Mouse (Mus musculus): ENCODE measurements at regions not wholly inside any gene's neighbourhood (a gene's known extent, or its start where the extent isn't known, plus 50 kb on each side); places are given as distances from the start of the nearest gene placed in this dataset.

DNA sequence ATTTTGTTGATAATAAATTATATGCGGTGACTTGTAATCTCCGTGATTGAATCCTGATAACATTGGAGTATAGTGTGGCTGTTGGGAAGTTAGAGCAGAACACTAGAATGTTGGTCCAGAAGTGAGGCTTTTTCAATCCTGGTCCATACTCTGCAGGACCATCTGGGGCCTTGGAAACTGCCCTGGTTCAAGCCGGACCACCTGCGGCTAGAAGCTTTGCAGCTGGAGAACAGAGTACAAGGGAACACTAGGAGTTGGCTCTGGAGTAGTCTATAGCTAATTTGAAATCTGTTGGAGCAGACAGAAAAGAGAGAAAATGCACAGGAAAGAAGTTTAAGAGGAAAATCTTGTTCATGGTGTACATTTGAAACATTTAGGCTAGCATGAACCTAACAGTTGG is 79.0 kb downstream of the Casp12 start:
- Histone ChIP-seq H3K4me3 (ENCODE audit: low read depth, low read length) (no peak overlapping the region), H3K9ac (ENCODE audit: low read depth, low read length) (no peak overlapping the region), H3K9me3 (ENCODE audit: control insufficient read depth, low read length) (no peaks in the 10 kb centered on the region), H3K27me3 (replicated peaks; ENCODE audit: control insufficient read depth, insufficient read depth, low read length) (no peaks in the 10 kb centered on the region), H3K4me1 (replicated peaks; ENCODE audit: control insufficient read depth, insufficient read depth, low read length) (no peaks in the 10 kb centered on the region), H3K36me3 (ENCODE audit: control insufficient read depth, insufficient read depth, low read length) (no peaks in the 10 kb centered on the region), H3K4me2 (no peak overlapping the region), H3K27ac (ENCODE audit: low read depth, low read length) (no peak overlapping the region)
- DNase-seq (ENCODE audit: low spot score) (no peak), ATAC-seq (replicated peaks; ENCODE audit: low FRiP score) (no peak)
- 89% methylated on average over 4 of the region's 4 CpGs for WGBS

- Histone ChIP-seq H3K4me2 (no peak overlapping the region), H3K4me3 (ENCODE audit: low read depth, low read length) (no peak overlapping the region), H3K36me3 (ENCODE audit: control insufficient read depth, insufficient read depth, low read length) (no peaks in the 10 kb centered on the region), H3K27me3 (replicated peaks; ENCODE audit: control insufficient read depth, insufficient read depth, low read length) (no peaks in the 10 kb centered on the region), H3K27ac (ENCODE audit: low read depth, low read length) (no peak overlapping the region), H3K9me3 (ENCODE audit: control insufficient read depth, low read length) (peaks cover 3% of the 10 kb centered on the region; the same call in 1 of the 2 replicates), H3K4me1 (replicated peaks; ENCODE audit: control insufficient read depth, insufficient read depth, low read length) (no peaks in the 10 kb centered on the region), H3K9ac (ENCODE audit: low read depth, low read length) (no peak overlapping the region)
- DNase-seq (ENCODE audit: low spot score), result no peak
- no peak for ATAC-seq (replicated peaks; ENCODE audit: low FRiP score)
- WGBS, result 72% methylated on average over 2 of the region's 2 CpGs
These were observed 103.0 kb downstream of the Casp12 start for GRCm38 (mm10) chr9:5448180-5448579.

DNA sequence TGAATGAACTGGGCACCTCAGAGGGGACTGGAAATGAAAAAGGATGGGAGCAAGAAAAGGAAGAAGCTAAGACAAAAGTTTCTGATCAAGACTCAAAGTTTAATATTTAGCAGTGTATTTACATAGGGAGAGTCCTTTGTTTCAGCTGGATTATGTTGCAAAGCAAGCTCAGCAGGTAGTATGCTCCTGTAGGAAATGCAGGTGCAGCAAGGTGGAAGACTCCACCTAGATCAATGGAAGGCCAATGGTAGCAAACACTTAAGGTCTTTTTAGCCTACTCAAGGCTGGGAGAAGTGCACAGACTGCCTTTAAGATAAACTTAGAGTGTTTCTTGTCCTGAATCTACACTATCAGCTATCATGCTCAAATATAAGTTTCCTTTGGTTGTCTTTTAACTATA is 111.4 kb downstream of the Casp12 start:
- Histone ChIP-seq H3K36me3 (ENCODE audit: control insufficient read depth, insufficient read depth, low read length) (no peaks in the 10 kb centered on the region), H3K4me1 (replicated peaks; ENCODE audit: control insufficient read depth, insufficient read depth, low read length) (no peaks in the 10 kb centered on the region), H3K4me3 (ENCODE audit: low read depth, low read length) (no peak overlapping the region), H3K27me3 (replicated peaks; ENCODE audit: control insufficient read depth, insufficient read depth, low read length) (no peaks in the 10 kb centered on the region), H3K4me2 (no peak overlapping the region), H3K27ac (ENCODE audit: low read depth, low read length) (no peak overlapping the region), H3K9me3 (ENCODE audit: control insufficient read depth, low read length) (no peaks in the 10 kb centered on the region), H3K9ac (ENCODE audit: low read depth, low read length) (no peak overlapping the region)
- ATAC-seq (replicated peaks; ENCODE audit: low FRiP score), result no peak
- DNase-seq (ENCODE audit: low spot score), result no peak

DNA sequence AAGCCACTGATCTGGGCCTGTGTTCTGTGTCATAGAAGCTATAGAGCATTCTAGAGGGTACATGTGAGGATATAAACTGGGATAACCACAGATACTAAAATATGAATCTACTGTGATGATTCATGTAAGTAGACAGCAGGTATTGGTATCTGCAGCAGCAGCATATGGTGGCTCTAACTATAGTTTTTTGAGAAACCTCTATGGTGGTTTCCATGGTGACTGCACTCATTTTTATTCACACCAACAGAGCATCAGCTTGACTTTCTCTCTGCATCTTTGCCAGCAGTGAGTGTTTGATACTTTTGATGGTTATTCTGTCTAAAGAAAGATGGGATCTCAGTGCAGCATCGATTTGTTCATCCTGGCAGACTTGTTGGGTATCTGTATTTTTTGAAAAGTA is 126.8 kb downstream of the Casp12 start:
- no peak overlapping the region for H3K9ac ChIP-seq (ENCODE audit: low read depth, low read length)
- H3K4me3 ChIP-seq (ENCODE audit: low read depth, low read length), result no peak overlapping the region
- H3K36me3 ChIP-seq (ENCODE audit: control insufficient read depth, insufficient read depth, low read length), result no peaks in the 10 kb centered on the region
- DNase-seq (ENCODE audit: low spot score) (no peak), ATAC-seq (replicated peaks; ENCODE audit: low FRiP score) (no peak)
- H3K27ac ChIP-seq (ENCODE audit: low read depth, low read length), result no peak overlapping the region
- H3K27me3 ChIP-seq (replicated peaks; ENCODE audit: control insufficient read depth, insufficient read depth, low read length), result no peaks in the 10 kb centered on the region
- H3K4me2 ChIP-seq, result no peak overlapping the region
- no peaks in the 10 kb centered on the region for H3K4me1 ChIP-seq (replicated peaks; ENCODE audit: control insufficient read depth, insufficient read depth, low read length)
- 71% methylated on average over 1 of the region's 1 CpGs for WGBS
- no peaks in the 10 kb centered on the region for H3K9me3 ChIP-seq (ENCODE audit: control insufficient read depth, low read length)

DNA sequence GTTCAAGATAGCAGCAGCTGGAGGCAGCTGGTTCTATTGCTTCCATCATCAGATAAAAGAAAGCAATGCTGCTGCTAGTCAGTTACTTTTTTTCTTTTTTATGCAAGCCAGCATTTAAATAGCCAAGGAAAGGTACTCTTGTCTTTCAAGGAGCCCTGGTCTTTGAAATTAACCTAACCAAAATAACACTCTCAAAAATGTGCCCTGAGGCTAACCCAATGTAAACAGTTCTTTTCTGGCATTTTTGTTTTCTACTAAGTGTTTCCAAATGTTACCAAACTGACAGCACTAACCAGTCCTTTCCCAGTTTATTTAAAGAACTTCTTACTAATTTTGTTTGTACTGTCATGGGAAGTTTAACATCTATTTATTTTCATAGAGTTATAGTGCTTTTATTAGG is 129.0 kb downstream of the Casp12 start:
- Histone ChIP-seq H3K4me2 (no peak overlapping the region), H3K9me3 (ENCODE audit: control insufficient read depth, low read length) (no peaks in the 10 kb centered on the region), H3K27me3 (replicated peaks; ENCODE audit: control insufficient read depth, insufficient read depth, low read length) (no peaks in the 10 kb centered on the region), H3K36me3 (ENCODE audit: control insufficient read depth, insufficient read depth, low read length) (no peaks in the 10 kb centered on the region), H3K27ac (ENCODE audit: low read depth, low read length) (no peak overlapping the region), H3K9ac (ENCODE audit: low read depth, low read length) (no peak overlapping the region), H3K4me3 (ENCODE audit: low read depth, low read length) (no peak overlapping the region), H3K4me1 (replicated peaks; ENCODE audit: control insufficient read depth, insufficient read depth, low read length) (no peaks in the 10 kb centered on the region)
- DNase-seq (ENCODE audit: low spot score) (no peak), ATAC-seq (replicated peaks; ENCODE audit: low FRiP score) (no peak)

GRCm38 (mm10) chr9:5485258-5485657 is 140.0 kb downstream of the Casp12 start:
- Histone ChIP-seq H3K36me3 (ENCODE audit: control insufficient read depth, insufficient read depth, low read length) (no peaks in the 10 kb centered on the region), H3K9ac (ENCODE audit: low read depth, low read length) (no peak overlapping the region), H3K27ac (ENCODE audit: low read depth, low read length) (no peak overlapping the region), H3K27me3 (replicated peaks; ENCODE audit: control insufficient read depth, insufficient read depth, low read length) (no peaks in the 10 kb centered on the region), H3K9me3 (ENCODE audit: control insufficient read depth, low read length) (no peaks in the 10 kb centered on the region), H3K4me3 (ENCODE audit: low read depth, low read length) (no peak overlapping the region), H3K4me2 (no peak overlapping the region), H3K4me1 (replicated peaks; ENCODE audit: control insufficient read depth, insufficient read depth, low read length) (no peaks in the 10 kb centered on the region)
- ATAC-seq (replicated peaks; ENCODE audit: low FRiP score), result no peak
- whole genome bisulfite sequencing, result 67% methylated on average over 2 of the region's 2 CpGs
- no peak for DNase-seq (ENCODE audit: low spot score)

- no peaks in the 10 kb centered on the region for H3K27me3 ChIP-seq (replicated peaks; ENCODE audit: control insufficient read depth, insufficient read depth, low read length)
- ATAC-seq (replicated peaks; ENCODE audit: low FRiP score) (no peak), DNase-seq (ENCODE audit: low spot score) (no peak)
- no peak overlapping the region for H3K4me2 ChIP-seq
- H3K36me3 ChIP-seq (ENCODE audit: control insufficient read depth, insufficient read depth, low read length), result no peaks in the 10 kb centered on the region
- no peak overlapping the region for H3K4me3 ChIP-seq (ENCODE audit: low read depth, low read length)
- H3K9ac ChIP-seq (ENCODE audit: low read depth, low read length), result no peak overlapping the region
- WGBS, result 70% methylated on average over 2 of the region's 2 CpGs
- H3K4me1 ChIP-seq (replicated peaks; ENCODE audit: control insufficient read depth, insufficient read depth, low read length), result no peaks in the 10 kb centered on the region
- H3K27ac ChIP-seq (ENCODE audit: low read depth, low read length), result no peak overlapping the region
- no peaks in the 10 kb centered on the region for H3K9me3 ChIP-seq (ENCODE audit: control insufficient read depth, low read length)
These were observed 151.6 kb downstream of the Casp12 start for GRCm38 (mm10) chr9:5496837-5497236.

DNA sequence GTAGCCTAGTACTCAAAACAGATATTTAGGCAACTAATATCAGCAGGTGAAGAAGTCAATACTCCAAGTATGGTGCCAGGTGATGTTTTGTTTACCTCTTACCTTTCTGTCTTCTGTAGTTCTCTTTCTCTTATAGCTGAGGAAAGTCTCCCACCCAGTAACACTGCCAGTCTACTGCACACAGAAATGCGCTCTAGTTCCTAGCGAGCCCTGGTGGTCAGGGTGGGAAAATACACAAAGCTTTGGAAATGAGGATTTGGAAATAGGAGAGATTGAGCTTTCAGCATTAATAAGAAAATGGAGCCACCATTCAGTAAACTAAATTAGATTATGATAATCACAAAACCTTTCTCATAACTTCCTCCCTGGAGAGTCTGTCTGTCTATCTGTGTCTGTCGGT is 153.1 kb downstream of the Casp12 start:
- ATAC-seq (replicated peaks; ENCODE audit: low FRiP score) (no peak), DNase-seq (ENCODE audit: low spot score) (no peak)
- no peak overlapping the region for H3K4me2 ChIP-seq

DNA sequence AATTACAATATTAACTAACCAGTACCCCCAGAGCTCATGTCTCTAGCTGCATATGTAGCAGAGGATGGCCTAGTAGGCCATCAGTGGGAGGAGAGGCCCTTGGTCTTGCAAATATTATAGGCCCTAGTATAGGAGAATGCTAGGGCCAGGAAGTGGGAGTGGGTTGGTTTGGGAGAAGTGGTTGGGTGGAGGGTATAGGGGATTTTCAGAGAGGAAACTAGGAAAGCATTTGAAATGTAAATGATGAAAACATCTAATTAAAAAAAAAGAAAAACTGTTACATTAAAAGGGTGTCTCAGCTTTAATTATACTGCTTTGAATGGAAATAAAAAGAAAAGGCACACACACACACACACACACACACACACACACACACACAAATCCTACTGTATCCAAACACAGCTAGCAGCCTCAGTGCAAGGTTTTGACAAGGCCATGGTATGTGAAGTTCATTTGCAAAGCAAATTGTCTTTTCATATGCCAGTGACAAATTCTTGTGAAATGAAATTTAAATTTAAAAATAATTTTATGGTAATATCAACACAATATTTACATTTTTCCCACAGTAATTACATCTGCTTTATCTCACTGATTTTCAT is 180.6 kb downstream of the Casp12 start:
- Histone ChIP-seq H3K9me3 (ENCODE audit: control insufficient read depth, low read length) (no peaks in the 10 kb centered on the region), H3K4me1 (replicated peaks; ENCODE audit: control insufficient read depth, insufficient read depth, low read length) (no peaks in the 10 kb centered on the region), H3K4me2 (no peak overlapping the region), H3K27ac (ENCODE audit: low read depth, low read length) (no peak overlapping the region), H3K4me3 (ENCODE audit: low read depth, low read length) (no peak overlapping the region), H3K9ac (ENCODE audit: low read depth, low read length) (no peak overlapping the region), H3K36me3 (ENCODE audit: control insufficient read depth, insufficient read depth, low read length) (no peaks in the 10 kb centered on the region), H3K27me3 (replicated peaks; ENCODE audit: control insufficient read depth, insufficient read depth, low read length) (no peaks in the 10 kb centered on the region)
- DNase-seq (ENCODE audit: low spot score) (no peak), ATAC-seq (replicated peaks; ENCODE audit: low FRiP score) (no peak)

More for the DNA sequence above, 153.1 kb downstream of the Casp12 start:
- no peaks in the 10 kb centered on the region for H3K9me3 ChIP-seq (ENCODE audit: control insufficient read depth, low read length)
- no peaks in the 10 kb centered on the region for H3K27me3 ChIP-seq (replicated peaks; ENCODE audit: control insufficient read depth, insufficient read depth, low read length)
- no peak overlapping the region for H3K27ac ChIP-seq (ENCODE audit: low read depth, low read length)
- H3K4me3 ChIP-seq (ENCODE audit: low read depth, low read length), result no peak overlapping the region
- H3K36me3 ChIP-seq (ENCODE audit: control insufficient read depth, insufficient read depth, low read length), result no peaks in the 10 kb centered on the region
- no peaks in the 10 kb centered on the region for H3K4me1 ChIP-seq (replicated peaks; ENCODE audit: control insufficient read depth, insufficient read depth, low read length)
- WGBS, result 63% methylated on average over 3 of the region's 3 CpGs
- H3K9ac ChIP-seq (ENCODE audit: low read depth, low read length), result no peak overlapping the region
